Mouse (Mus musculus) heart, postnatal 0 days (tissue): Measurements from ENCODE around the gene Ggt1. TPM values are rescaled to one million over a fixed set of nuclear protein-coding genes. Genes with fewer than 3 reads are reported as not detected.
A peak's percentile ranks its signal among the peaks of the same experiment; 100 is the strongest.

Experiments used
- ATAC-seq: fragments of 200-750 bp; cut with Nextera tagmentation; 2 replicates; pipeline ENCODE4 v1.8.0; 2017; ENCODE audit warnings: low read depth, moderate number of reproducible peaks, moderate library complexity; ENCODE audit not compliant: insufficient read depth
- DNase-seq: peaks from one replicate; pipeline ENCODE4 v3.0.0-alpha.2; 2016; ENCODE audit warnings: low spot score
- H3K27ac ChIP-seq: fragments of 300-500 bp; sonication (generic); 2 replicates; pipeline ENCODE4 v1.5.1; 2014; ENCODE audit warnings: low read depth, mild to moderate bottlenecking
- H3K27me3 ChIP-seq: fragments of 300-500 bp; sonication (generic); 2 replicates; pipeline ENCODE4 v1.6.1; 2014; ENCODE audit warnings: low read length, mixed read lengths; ENCODE audit not compliant: control insufficient read depth, insufficient read depth
- H3K36me3 ChIP-seq: fragments of 300-500 bp; sonication (generic); replicated peaks from 2 replicates; pipeline ENCODE4 v1.6.1; 2014; ENCODE audit warnings: low read length, mixed read lengths; ENCODE audit not compliant: control insufficient read depth, insufficient read depth
- H3K4me1 ChIP-seq: fragments of 300-500 bp; sonication (generic); 2 replicates; pipeline ENCODE4 v1.6.1; 2014; ENCODE audit warnings: antibody characterized with exemption; ENCODE audit not compliant: control insufficient read depth, insufficient read depth
- H3K4me2 ChIP-seq: fragments of 300-500 bp; sonication (generic); 2 replicates; pipeline ENCODE4 v1.6.1; 2014; ENCODE audit warnings: low read depth, mild to moderate bottlenecking, low read length, moderate library complexity
- H3K4me3 ChIP-seq: fragments of 300-500 bp; sonication (generic); 2 replicates; pipeline ENCODE4 v1.5.1; 2014; ENCODE audit warnings: low read depth, low read length
- H3K9ac ChIP-seq: fragments of 300-500 bp; sonication (generic); replicated peaks from 2 replicates; pipeline ENCODE4 v1.6.1; 2014; ENCODE audit warnings: low read depth, low read length, mixed read lengths
- H3K9me3 ChIP-seq: fragments of 300-500 bp; sonication (generic); replicated peaks from 2 replicates; pipeline ENCODE4 v1.6.1; 2016; ENCODE audit warnings: low read length; ENCODE audit not compliant: control insufficient read depth
- CTCF ChIP-seq: IDR thresholded peaks from 2 replicates; pipeline ENCODE4 v1.5.1; 2016; ENCODE audit warnings: antibody characterized with exemption, control low read depth, low read depth
- EP300 ChIP-seq: IDR thresholded peaks from 2 replicates; pipeline ENCODE4 v1.6.1; 2016; ENCODE audit warnings: antibody characterized with exemption, low read depth
- WGBS: fragments of 180-500 bp; shearing (Covaris S2); extraction: QIAGEN DNeasy Blood & Tissue Kit; methylation state at CpG from one replicate; pipeline ENCODE4 v1.1.7; 2014; 5-methylcytosine and 5-hydroxymethylcytosine counted together
- polyA plus RNA-seq: library from polyadenylated mRNA; unstranded; fragments of >200 nt; fragmentation: Nextera tagmentation; extraction: Ambion mirVana; gene quantifications from 2 replicates; pipeline ENCODE4 v1.2.1, GENCODE M21; 2015
- total RNA-seq: library from RNA; depleted of rRNA; stranded (reverse); fragments of >200 nt; gene quantifications from 2 replicates; pipeline ENCODE4 v1.2.3, GENCODE M21; 2014; ENCODE audit warnings: low replicate concordance

Gene Ggt1
- total and polyA plus RNA-seq, 2 experiments from 2014 or later, result 0.37 TPM; not detected in 1

DNA sequence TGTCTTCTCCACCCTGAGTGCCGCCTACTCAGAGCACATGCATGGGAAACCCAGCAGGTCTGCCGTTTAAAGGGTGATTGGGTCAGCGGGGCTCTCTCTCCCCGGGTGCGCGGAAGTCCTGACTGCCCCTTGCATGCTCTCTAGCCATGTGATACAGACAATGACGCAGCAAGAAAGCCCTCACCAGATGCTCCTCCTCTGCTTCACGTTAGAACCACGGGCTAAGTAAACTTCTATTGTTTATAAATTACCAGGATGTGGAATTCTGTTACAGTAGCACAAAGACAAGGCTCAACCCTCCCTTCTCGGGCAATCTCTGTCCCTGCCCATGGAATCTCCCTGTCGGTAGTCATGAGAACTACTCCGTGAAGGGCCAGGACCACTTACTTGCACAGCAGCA lies 10.2 kb upstream of the Ggt1 start:
- no peak overlapping the region for H3K9ac ChIP-seq
- no peak overlapping the region for H3K27ac ChIP-seq
- peaks cover 5% of the 10 kb centered on the region for H3K4me1 ChIP-seq
- 47% methylated on average over 12 of the region's 12 CpGs for WGBS
- H3K4me3 ChIP-seq, result no peak overlapping the region
- ATAC-seq (no peak), DNase-seq (no peak)
- H3K36me3 ChIP-seq, result no peaks in the 10 kb centered on the region
- no peak for TF ChIP-seq EP300
- no peak for TF ChIP-seq CTCF
- H3K9me3 ChIP-seq, result no peaks in the 10 kb centered on the region
- no peaks in the 10 kb centered on the region for H3K27me3 ChIP-seq
- no peak overlapping the region for H3K4me2 ChIP-seq

GRCm38 (mm10) chr10:75552106-75552505 lies 9.3 kb upstream of the Ggt1 start:
- ATAC-seq, result no peak
- no peak overlapping the region for H3K9ac ChIP-seq
- no peaks in the 10 kb centered on the region for H3K36me3 ChIP-seq
- H3K27ac ChIP-seq, result no peak overlapping the region
- H3K4me1 ChIP-seq, result peaks cover 14% of the 10 kb centered on the region
- H3K4me3 ChIP-seq, result no peak overlapping the region
- TF ChIP-seq EP300 (no peak), CTCF (no peak)
- no peaks in the 10 kb centered on the region for H3K27me3 ChIP-seq
- WGBS, result 49% methylated on average over 2 of the region's 2 CpGs
- DNase-seq, result no peak
- H3K4me2 ChIP-seq, result no peak overlapping the region
- no peaks in the 10 kb centered on the region for H3K9me3 ChIP-seq

DNA sequence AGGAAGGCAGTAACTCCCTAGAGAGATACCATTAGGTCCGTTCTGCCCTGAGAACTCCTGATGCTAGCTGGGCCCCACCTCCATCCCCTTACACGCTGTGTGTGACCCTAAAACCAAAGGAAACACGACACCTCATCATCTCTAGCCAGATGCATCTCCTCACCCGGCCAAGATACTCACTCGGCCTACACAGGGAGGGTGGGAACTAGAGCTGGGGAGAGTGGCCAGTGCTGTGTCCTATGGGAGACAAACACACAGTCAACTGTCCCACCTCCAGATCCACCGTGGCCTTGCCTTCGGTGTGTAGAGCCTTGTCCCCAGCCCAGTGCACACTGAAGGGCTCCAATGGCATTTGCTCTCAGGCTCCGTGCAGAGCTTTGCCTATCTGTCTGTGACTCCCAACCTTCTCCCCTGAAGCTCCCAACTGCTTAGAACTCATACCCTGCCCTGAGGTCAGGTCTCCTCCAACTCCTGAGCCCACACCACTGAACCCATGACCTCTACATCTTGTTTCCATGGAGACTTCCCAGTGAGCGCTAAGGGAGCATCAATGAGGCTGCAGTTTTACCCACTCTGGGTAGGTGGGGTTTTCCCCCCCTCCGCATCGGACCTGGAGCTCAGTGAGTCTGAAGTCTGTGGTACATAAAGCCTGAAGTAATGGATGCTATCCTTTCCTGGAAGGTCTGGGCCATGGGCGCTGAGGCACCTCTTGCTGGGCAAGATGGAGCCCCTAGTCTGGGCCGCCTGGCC lies 8.5 kb upstream of the Ggt1 start:
- Histone ChIP-seq H3K4me3 (no peak overlapping the region), H3K9me3 (no peaks in the 10 kb centered on the region), H3K4me2 (no peak overlapping the region), H3K4me1 (peaks cover 14% of the 10 kb centered on the region), H3K9ac (no peak overlapping the region), H3K36me3 (no peaks in the 10 kb centered on the region), H3K27ac (no peak overlapping the region), H3K27me3 (no peaks in the 10 kb centered on the region)
- ATAC-seq (no peak), DNase-seq (no peak)
- WGBS, result 74% methylated on average over 13 of the region's 13 CpGs
- TF ChIP-seq EP300, result no peak
- no peak for TF ChIP-seq CTCF

- TF ChIP-seq CTCF (no peak), EP300 (no peak)
- no peak overlapping the region for H3K4me3 ChIP-seq
- H3K4me1 ChIP-seq, result peaks cover 14% of the 10 kb centered on the region
- ATAC-seq, result no peak
- WGBS, result 87% methylated on average over 8 of the region's 8 CpGs
- peaks cover 1% of the 10 kb centered on the region for H3K27me3 ChIP-seq
- H3K9me3 ChIP-seq, result no peaks in the 10 kb centered on the region
- H3K36me3 ChIP-seq, result no peaks in the 10 kb centered on the region
- no peak overlapping the region for H3K27ac ChIP-seq
- DNase-seq, result no peak
- H3K9ac ChIP-seq, result no peak overlapping the region
- H3K4me2 ChIP-seq, result no peak overlapping the region
Observed at GRCm38 (mm10) chr10:75554090-75554489, 7.3 kb upstream of the Ggt1 start.

DNA sequence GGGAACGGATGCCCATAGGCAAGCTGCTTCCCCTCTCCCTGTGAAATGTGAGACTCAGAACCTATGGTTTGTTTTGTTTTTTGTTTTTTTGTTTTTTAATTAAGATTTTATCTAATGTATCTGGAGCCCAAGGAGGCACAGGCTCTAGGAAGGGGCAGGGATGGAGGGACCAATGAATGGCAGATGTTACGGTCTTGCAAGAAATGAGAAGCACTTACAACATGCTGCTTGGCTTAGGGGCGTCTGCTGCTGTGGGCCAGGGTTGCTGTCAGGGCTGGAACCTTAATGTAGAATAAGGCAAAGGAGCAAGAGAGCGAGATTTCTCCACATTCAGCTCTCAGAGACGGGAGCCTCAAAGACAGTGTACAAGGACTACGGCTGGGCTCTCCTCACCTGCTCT lies 5.8 kb upstream of the Ggt1 start:
- Histone ChIP-seq H3K9ac (no peak overlapping the region), H3K36me3 (no peaks in the 10 kb centered on the region), H3K4me3 (no peak overlapping the region), H3K9me3 (no peaks in the 10 kb centered on the region), H3K4me2 (no peak overlapping the region), H3K4me1 (peaks cover 26% of the 10 kb centered on the region), H3K27me3 (peaks cover 9% of the 10 kb centered on the region), H3K27ac (peak overlapping the region; percentile 33; the same call in 1 of the 2 replicates)
- WGBS, result 58% methylated on average over 6 of the region's 6 CpGs
- no peak for DNase-seq
- TF ChIP-seq CTCF (no peak), EP300 (no peak)
- ATAC-seq, result no peak

- TF ChIP-seq CTCF (no peak), EP300 (no peak)
- ATAC-seq, result 0 out of 2 replicates have a peak, but pooled peaks have one; percentile 18
- Histone ChIP-seq H3K36me3 (no peaks in the 10 kb centered on the region), H3K27me3 (peaks cover 14% of the 10 kb centered on the region), H3K9ac (no peak overlapping the region), H3K4me2 (no peak overlapping the region), H3K4me3 (no peak overlapping the region), H3K9me3 (no peaks in the 10 kb centered on the region), H3K27ac (peak overlapping the region; percentile 33; the same call in 1 of the 2 replicates), H3K4me1 (peaks cover 26% of the 10 kb centered on the region)
- DNase-seq, result no peak
- WGBS, result 29% methylated on average over 9 of the region's 9 CpGs
Observed at GRCm38 (mm10) chr10:75556026-75556425, 5.4 kb upstream of the Ggt1 start.
